Mouse (Mus musculus) heart, postnatal 0 days (tissue): ENCODE data around the gene Memo1.
"Not testable (repeated sequence)": the region's sequence is repeated elsewhere in the genome, so short reads cannot be mapped to it uniquely, and the experiment has no call there.

Source experiments
- CTCF ChIP-seq: IDR thresholded peaks from 2 replicates; pipeline ENCODE4 v1.5.1; 2016; ENCODE audit warnings: antibody characterized with exemption, control low read depth, low read depth
- EP300 ChIP-seq: IDR thresholded peaks from 2 replicates; pipeline ENCODE4 v1.6.1; 2016; ENCODE audit warnings: antibody characterized with exemption, low read depth

GRCm38 (mm10) chr17:74327195-74327594 is 31.9 kb upstream of the Memo1 start:
- not testable (repeated sequence) for TF ChIP-seq CTCF, EP300
